Mouse (Mus musculus): Measurements from ENCODE around the gene Itga1.

- TF ChIP-seq CTCF (conservative IDR thresholded peaks at IDR 0.05 in 1 of 2, IDR thresholded peaks at IDR 0.05 in 1 of 2; ENCODE audit: low read depth in 2 of 2, low read length in 2 of 2) (no peak), BHLHE40 (IDR thresholded peaks at IDR 0.05; ENCODE audit: low read depth, low read length) (no peak), POLR2A (IDR thresholded peaks at IDR 0.05; ENCODE audit: low read depth, low read length) (no peak), MAX (IDR thresholded peaks at IDR 0.05; ENCODE audit: low read length) (no peak), GABPA (IDR thresholded peaks at IDR 0.05; ENCODE audit: insufficient replicate concordance, low read depth, low read length) (no peak), KAT2A (IDR thresholded peaks at IDR 0.05; ENCODE audit: insufficient replicate concordance, low read length) (no peak), ZNF384 (IDR thresholded peaks at IDR 0.05; ENCODE audit: low read depth, low read length) (no peak), EP300 (IDR thresholded peaks at IDR 0.05; ENCODE audit: low read length) (no peak), RCOR1 (conservative IDR thresholded peaks at IDR 0.05; ENCODE audit: low read depth, low read length) (no peak), ZC3H11A (IDR thresholded peaks at IDR 0.05; ENCODE audit: low read depth, low read length) (no peak)
These were observed 68.6 kb downstream of the Itga1 start for GRCm38 (mm10) chr13:115033135-115033534.
